38 mouse cellular contexts compared by ENCODE assay signal in genomic region chr5:135551591-135551990, GRCm38 (mm10). TPM values are rescaled to one million over a fixed set of nuclear protein-coding genes. Genes with fewer than 3 reads are reported as not detected.
"Had no signal": no experiment of that assay in that cellular context is flagged by ENCODE, and none has a peak within 500 bp of the region (broad histone marks: within the 10 kb centered on the region; RNA-seq: fewer than 3 reads in every experiment).

No protein-coding gene starts in this region.

- H3K4me3 ChIP-seq: heart, embryonic 10.5 days; heart, embryonic 12.5 days; hindbrain, embryonic 13.5 days; hindbrain, embryonic 15.5 days; intestine, embryonic 15.5 days; layer of hippocampus, adult 2 months; limb, embryonic 13.5 days; limb, embryonic 15.5 days; liver, embryonic 12.5 days had no signal

- DNase-seq: gastrocnemius, postnatal 14 days; gastrocnemius, postnatal 36 days; kidney, adult 18-20 months; kidney, postnatal 10 days; kidney, postnatal 4 days; left cerebral cortex, postnatal 4 days had no signal

- H3K4me1 ChIP-seq: heart, embryonic 10.5 days; heart, embryonic 12.5 days; hindbrain, embryonic 15.5 days; intestine, embryonic 15.5 days; liver, embryonic 12.5 days had no signal

- H3K9ac ChIP-seq: heart, embryonic 12.5 days; hindbrain, embryonic 13.5 days; hindbrain, embryonic 15.5 days; intestine, embryonic 15.5 days; limb, embryonic 13.5 days; limb, embryonic 15.5 days; liver, embryonic 12.5 days had no signal

- ATAC-seq: hindbrain, postnatal 0 days; inflammation-experienced regulatory T-cells, adult 6 months; intestine, embryonic 15.5 days; intestine, postnatal 0 days; liver, embryonic 12.5 days had no signal

- H3K9me3 ChIP-seq: heart, embryonic 10.5 days; heart, embryonic 12.5 days; hindbrain, embryonic 13.5 days; hindbrain, embryonic 15.5 days; intestine, embryonic 15.5 days; limb, embryonic 13.5 days; limb, embryonic 15.5 days; liver, embryonic 12.5 days had no signal

- H3K27ac ChIP-seq: heart, embryonic 10.5 days; hindbrain, embryonic 13.5 days; hindbrain, embryonic 15.5 days; hindbrain, postnatal 0 days; intestine, embryonic 15.5 days; layer of hippocampus, adult 2 months; limb, embryonic 13.5 days; limb, embryonic 15.5 days; liver, embryonic 12.5 days had no signal

- H3K27me3 ChIP-seq: hindbrain, embryonic 15.5 days; intestine, embryonic 15.5 days; limb, embryonic 15.5 days had no signal

- H3K4me2 ChIP-seq: heart, embryonic 12.5 days; hindbrain, embryonic 13.5 days; hindbrain, embryonic 15.5 days; intestine, embryonic 15.5 days; limb, embryonic 13.5 days; limb, embryonic 15.5 days; liver, embryonic 12.5 days had no signal

- H3K36me3 ChIP-seq: heart, embryonic 10.5 days; heart, embryonic 12.5 days; hindbrain, embryonic 13.5 days; hindbrain, embryonic 15.5 days; intestine, embryonic 15.5 days; limb, embryonic 13.5 days; limb, embryonic 15.5 days; liver, embryonic 12.5 days had no signal

RNA-seq across cellular contexts. Expression of gene Ccl26, which starts 11.8 kb away (rescaled TPM):
- total RNA-seq: gastrocnemius, adult 18-20 months; gastrocnemius, adult 8-10 months; gastrocnemius, postnatal 14 days; gastrocnemius, postnatal 36 days; heart, adult 18-20 months; heart, adult 8-10 months; heart, postnatal 10 days; heart, postnatal 25 days; hematopoietic stem cell, adult 5-6 weeks; hindbrain, postnatal 0 days; layer of hippocampus, adult 2 months; layer of hippocampus, postnatal 10 days; layer of hippocampus, postnatal 25 days; left cerebral cortex, adult 8-10 months; left cerebral cortex, postnatal 10 days; left cerebral cortex, postnatal 25 days; left cerebral cortex, postnatal 4 days had no signal
- polyA plus RNA-seq: frontal cortex, adult 2 months; gonadal fat pad, adult 2 months; heart, embryonic 10.5 days; heart, embryonic 12.5 days; heart, embryonic 14.5 days; heart, embryonic 16.5 days; hindbrain, embryonic 11.5 days; hindbrain, embryonic 13.5 days; hindbrain, embryonic 15.5 days; hindbrain, postnatal 0 days; inflammation-experienced regulatory T-cells, adult 6 months; intestine, embryonic 15.5 days; intestine, postnatal 0 days; kidney, embryonic 14.5 days; kidney, embryonic 16.5 days; limb, embryonic 11.5 days; limb, embryonic 13.5 days; limb, embryonic 15.5 days; liver, embryonic 12.5 days had no signal

RNA-seq across cellular contexts. Expression of gene Ccl24, which starts 21.3 kb away (rescaled TPM):
- total RNA-seq: hematopoietic stem cell, adult 5-6 weeks; layer of hippocampus, adult 2 months; layer of hippocampus, postnatal 10 days; left cerebral cortex, adult 8-10 months had no signal
- polyA plus RNA-seq: inflammation-experienced regulatory T-cells, adult 6 months had no signal
